Mouse (Mus musculus): ENCODE results near the gene Iqsec2.
"Not testable (repeated sequence)": the region's sequence is repeated elsewhere in the genome, so short reads cannot be mapped to it uniquely, and the experiment has no call there.

The Iqsec2 gene

DNA sequence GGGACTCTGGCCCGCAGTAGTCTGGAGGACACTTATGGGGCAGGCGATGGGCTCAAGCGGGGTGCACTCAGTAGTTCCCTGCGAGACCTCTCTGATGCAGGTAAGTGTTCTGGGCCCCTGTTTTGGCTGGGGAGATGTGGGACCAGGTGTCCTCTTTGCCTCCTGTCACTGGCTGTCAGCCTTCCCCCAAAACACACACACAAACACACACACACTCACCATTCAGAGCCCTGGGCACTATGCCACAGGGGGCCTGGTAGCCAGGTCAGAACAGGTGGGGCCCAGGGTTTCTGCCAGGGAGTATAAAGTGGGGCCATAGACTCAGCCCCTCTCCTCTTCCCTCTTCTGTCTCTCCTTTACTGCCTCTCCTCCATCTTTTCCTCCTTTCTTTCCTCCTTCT lies 77.7 kb downstream of the Iqsec2 start:
- Histone ChIP-seq H3K4me1 (replicated peaks; ENCODE audit: low read depth, low read length) (no peaks in the 10 kb centered on the region), H3K36me3 (ENCODE audit: insufficient read depth, low read length) (no peaks in the 10 kb centered on the region), H3K4me3 (replicated peaks; ENCODE audit: low read length) (no peak overlapping the region), H3K9me3 (ENCODE audit: low read length) (no peaks in the 10 kb centered on the region), H3K27me3 (ENCODE audit: insufficient read depth, low read length) (peaks cover 3% of the 10 kb centered on the region; the same call in 1 of the 2 replicates)
- TF ChIP-seq POU5F1 (IDR thresholded peaks at IDR 0.05; ENCODE audit: borderline replicate concordance, low read length) (no peak), CTCF (conservative IDR thresholded peaks at IDR 0.05; ENCODE audit: low read length) (no peak), NANOG (IDR thresholded peaks at IDR 0.05; ENCODE audit: borderline replicate concordance, low read length) (no peak)

GRCm38 (mm10) chrX:152222226-152222625 lies 78.2 kb downstream of the Iqsec2 start:
- Histone ChIP-seq H3K27me3 (ENCODE audit: insufficient read depth, low read length) (peaks cover 3% of the 10 kb centered on the region; the same call in 1 of the 2 replicates), H3K36me3 (ENCODE audit: insufficient read depth, low read length) (no peaks in the 10 kb centered on the region), H3K4me3 (replicated peaks; ENCODE audit: low read length) (no peak overlapping the region), H3K4me1 (replicated peaks; ENCODE audit: low read depth, low read length) (no peaks in the 10 kb centered on the region), H3K9me3 (ENCODE audit: low read length) (no peaks in the 10 kb centered on the region)
- no peak for TF ChIP-seq POU5F1 (IDR thresholded peaks at IDR 0.05; ENCODE audit: borderline replicate concordance, low read length)
- no peak for TF ChIP-seq CTCF (conservative IDR thresholded peaks at IDR 0.05; ENCODE audit: low read length)
- TF ChIP-seq NANOG (IDR thresholded peaks at IDR 0.05; ENCODE audit: borderline replicate concordance, low read length) = no peak

GRCm38 (mm10) chrX:152223313-152223712 lies 79.2 kb downstream of the Iqsec2 start:
- no peaks in the 10 kb centered on the region for H3K4me1 ChIP-seq (replicated peaks; ENCODE audit: low read depth, low read length)
- no peak overlapping the region for H3K4me3 ChIP-seq (replicated peaks; ENCODE audit: low read length)
- TF ChIP-seq POU5F1 (IDR thresholded peaks at IDR 0.05; ENCODE audit: borderline replicate concordance, low read length) (no peak), NANOG (IDR thresholded peaks at IDR 0.05; ENCODE audit: borderline replicate concordance, low read length) (no peak), CTCF (conservative IDR thresholded peaks at IDR 0.05; ENCODE audit: low read length) (no peak)
- peaks cover 3% of the 10 kb centered on the region; the same call in 1 of the 2 replicates for H3K27me3 ChIP-seq (ENCODE audit: insufficient read depth, low read length)
- no peaks in the 10 kb centered on the region for H3K9me3 ChIP-seq (ENCODE audit: low read length)
- no peaks in the 10 kb centered on the region for H3K36me3 ChIP-seq (ENCODE audit: insufficient read depth, low read length)

- H3K9me3 ChIP-seq (ENCODE audit: low read length) = no peaks in the 10 kb centered on the region
- no peaks in the 10 kb centered on the region for H3K36me3 ChIP-seq (ENCODE audit: insufficient read depth, low read length)
- no peaks in the 10 kb centered on the region for H3K4me1 ChIP-seq (replicated peaks; ENCODE audit: low read depth, low read length)
- TF ChIP-seq CTCF (conservative IDR thresholded peaks at IDR 0.05; ENCODE audit: low read length) (no peak), POU5F1 (IDR thresholded peaks at IDR 0.05; ENCODE audit: borderline replicate concordance, low read length) (no peak), NANOG (IDR thresholded peaks at IDR 0.05; ENCODE audit: borderline replicate concordance, low read length) (no peak)
- H3K27me3 ChIP-seq (ENCODE audit: insufficient read depth, low read length) = peaks cover 1% of the 10 kb centered on the region; the same call in 1 of the 2 replicates
- no peak overlapping the region for H3K4me3 ChIP-seq (replicated peaks; ENCODE audit: low read length)
These were observed 80.2 kb downstream of the Iqsec2 start for GRCm38 (mm10) chrX:152224280-152224679.

DNA sequence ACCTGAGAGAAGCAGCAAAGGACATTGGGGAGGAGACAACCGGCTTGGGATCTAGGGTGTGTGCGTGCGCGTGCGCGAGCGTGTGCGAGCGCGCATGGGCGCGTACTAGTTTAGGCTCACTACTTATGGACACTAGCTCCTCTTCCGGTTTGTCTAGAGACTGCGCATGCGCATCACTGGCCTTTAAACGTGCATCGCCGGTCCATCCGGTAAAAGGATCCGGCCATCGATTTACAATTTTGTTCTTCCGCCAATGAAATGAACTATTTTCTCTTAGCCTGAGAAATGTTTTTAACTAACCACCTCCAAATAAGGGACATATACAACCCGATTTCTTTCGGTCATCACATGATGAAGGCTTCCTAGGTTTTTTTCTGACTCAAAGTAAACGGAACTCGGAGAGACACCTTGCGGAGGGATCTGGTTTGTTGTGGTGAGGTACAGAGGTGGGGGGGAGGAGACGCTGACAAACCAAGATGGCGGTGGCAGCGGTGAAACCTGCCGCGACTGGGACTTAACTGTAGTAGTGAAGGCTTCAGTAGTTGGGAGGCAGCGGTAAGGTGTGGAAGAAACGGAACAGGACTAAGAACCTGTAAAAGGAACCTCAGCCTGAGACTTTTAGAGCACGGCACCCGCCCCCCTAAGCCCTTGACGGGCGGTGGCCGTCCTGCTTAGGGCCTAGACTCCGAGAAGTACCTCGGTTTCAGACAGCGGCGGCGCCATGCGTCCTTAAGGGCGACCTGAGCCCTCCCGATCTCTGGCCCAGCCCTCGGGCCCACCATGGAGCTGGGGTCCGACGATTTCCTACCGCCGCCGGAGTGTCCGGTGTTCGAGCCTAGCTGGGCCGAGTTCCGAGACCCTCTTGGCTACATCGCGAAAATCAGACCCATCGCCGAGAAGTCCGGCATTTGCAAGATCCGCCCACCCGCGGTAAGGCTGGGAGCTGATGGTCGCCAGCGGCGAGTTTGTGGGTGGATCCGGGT lies 89.0 kb downstream of the Iqsec2 start, which contains the start of gene Kdm5c:
Kdm5c (plus strand) TSS at position 240 of the 983 bp plus-strand sequence.
- Histone ChIP-seq H3K4me3 (replicated peaks; ENCODE audit: low read length) (peak within 1 kb of the TSS; percentile 94), H3K27me3 (ENCODE audit: insufficient read depth, low read length) (no peaks in the 10 kb centered on the region), H3K36me3 (ENCODE audit: insufficient read depth, low read length) (peaks cover 31% of the 10 kb centered on the region), H3K4me1 (replicated peaks; ENCODE audit: low read depth, low read length) (peaks cover 20% of the 10 kb centered on the region), H3K9me3 (ENCODE audit: low read length) (no peaks in the 10 kb centered on the region)
- TF ChIP-seq NANOG (IDR thresholded peaks at IDR 0.05; ENCODE audit: borderline replicate concordance, low read length) = no peak
- no peak for TF ChIP-seq CTCF (conservative IDR thresholded peaks at IDR 0.05; ENCODE audit: low read length)
- TF ChIP-seq POU5F1 (IDR thresholded peaks at IDR 0.05; ENCODE audit: borderline replicate concordance, low read length) = no peak

- Histone ChIP-seq H3K36me3 (ENCODE audit: insufficient read depth, low read length) (peaks cover 41% of the 10 kb centered on the region), H3K27me3 (ENCODE audit: insufficient read depth, low read length) (no peaks in the 10 kb centered on the region), H3K4me1 (replicated peaks; ENCODE audit: low read depth, low read length) (peaks cover 20% of the 10 kb centered on the region), H3K9me3 (ENCODE audit: low read length) (no peaks in the 10 kb centered on the region), H3K4me3 (replicated peaks; ENCODE audit: low read length) (peak overlapping the region; percentile 94)
- TF ChIP-seq NANOG (IDR thresholded peaks at IDR 0.05; ENCODE audit: borderline replicate concordance, low read length) = no peak
- TF ChIP-seq CTCF (conservative IDR thresholded peaks at IDR 0.05; ENCODE audit: low read length) = no peak
- TF ChIP-seq POU5F1 (IDR thresholded peaks at IDR 0.05; ENCODE audit: borderline replicate concordance, low read length) = no peak
These were observed 90.1 kb downstream of the Iqsec2 start for GRCm38 (mm10) chrX:152234125-152234524.

DNA sequence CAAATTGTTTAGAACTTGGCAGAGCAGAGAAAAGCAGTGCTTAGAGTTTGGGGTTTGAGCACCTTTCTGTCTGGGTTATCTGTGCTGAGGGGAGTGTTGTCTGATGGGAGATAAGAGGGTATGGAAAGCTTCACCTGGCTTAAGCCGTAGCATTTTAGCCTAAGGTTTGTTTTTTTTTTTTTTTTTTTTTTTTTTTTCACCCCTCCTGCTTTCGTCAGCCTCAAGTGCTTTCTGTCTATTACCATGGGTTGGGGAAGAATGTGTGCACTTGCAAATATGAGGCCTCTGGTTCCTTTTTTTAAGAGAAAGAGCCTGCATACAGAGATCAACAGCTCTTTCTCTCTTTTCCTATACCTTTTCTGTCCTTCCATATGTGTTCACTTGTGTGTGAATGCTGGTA lies 91.7 kb downstream of the Iqsec2 start:
- H3K36me3 ChIP-seq (ENCODE audit: insufficient read depth, low read length) = peaks cover 57% of the 10 kb centered on the region
- TF ChIP-seq NANOG (IDR thresholded peaks at IDR 0.05; ENCODE audit: borderline replicate concordance, low read length) = no peak
- TF ChIP-seq CTCF (conservative IDR thresholded peaks at IDR 0.05; ENCODE audit: low read length) = no peak
- TF ChIP-seq POU5F1 (IDR thresholded peaks at IDR 0.05; ENCODE audit: borderline replicate concordance, low read length) = no peak
- H3K27me3 ChIP-seq (ENCODE audit: insufficient read depth, low read length) = no peaks in the 10 kb centered on the region

DNA sequence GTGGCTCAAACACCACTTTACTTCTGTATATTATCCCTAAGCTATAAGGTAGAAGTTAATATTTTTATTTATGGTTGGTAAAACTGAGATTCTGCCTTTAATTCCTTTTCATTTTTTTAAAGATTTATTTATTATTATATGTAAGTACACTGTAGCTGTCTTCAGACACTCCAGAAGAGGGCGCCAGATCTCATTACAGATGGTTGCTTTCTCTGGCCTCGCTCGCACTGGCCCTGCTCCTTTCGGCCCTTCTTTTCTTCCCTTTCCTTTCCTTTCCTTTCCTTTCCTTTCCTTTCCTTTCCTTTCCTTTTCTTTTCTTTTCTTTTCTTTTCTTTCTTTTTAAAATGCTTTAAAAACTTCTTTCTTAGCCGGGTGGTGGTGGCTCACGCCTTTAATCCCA lies 99.1 kb downstream of the Iqsec2 start:
- H3K4me1 ChIP-seq (replicated peaks; ENCODE audit: low read depth, low read length); H3K27me3 ChIP-seq (ENCODE audit: insufficient read depth, low read length); H3K4me3 ChIP-seq (replicated peaks; ENCODE audit: low read length); H3K9me3 ChIP-seq (ENCODE audit: low read length): not testable (repeated sequence)
- H3K36me3 ChIP-seq (ENCODE audit: insufficient read depth, low read length) = peaks cover 96% of the 10 kb centered on the region
- TF ChIP-seq CTCF (conservative IDR thresholded peaks at IDR 0.05; ENCODE audit: low read length) = 0 out of 2 replicates have a peak, but pooled peaks have one; percentile 9

More for the DNA sequence above, 91.7 kb downstream of the Iqsec2 start:
- Histone ChIP-seq H3K4me1 (replicated peaks; ENCODE audit: low read depth, low read length) (peaks cover 20% of the 10 kb centered on the region), H3K9me3 (ENCODE audit: low read length) (no peaks in the 10 kb centered on the region), H3K4me3 (replicated peaks; ENCODE audit: low read length) (no peak overlapping the region)
